Mouse (Mus musculus): ENCODE results near the gene Ptch2.

Gene Ptch2

GRCm38 (mm10) chr4:117095551-117096452 lies at the start of gene Ptch2:
Gene Ptch2, plus strand, starts transcription at chr4:117096075.
- peak; percentile 32 for DNase-seq (ENCODE audit: low read depth, low spot score)

- no peak for DNase-seq (ENCODE audit: low read depth, low spot score)
Measured at GRCm38 (mm10) chr4:117048836-117049235, 47.0 kb upstream of the Ptch2 start.

GRCm38 (mm10) chr4:117049485-117049884 lies 46.4 kb upstream of the Ptch2 start:
- DNase-seq (ENCODE audit: low read depth, low spot score): no peak

DNA sequence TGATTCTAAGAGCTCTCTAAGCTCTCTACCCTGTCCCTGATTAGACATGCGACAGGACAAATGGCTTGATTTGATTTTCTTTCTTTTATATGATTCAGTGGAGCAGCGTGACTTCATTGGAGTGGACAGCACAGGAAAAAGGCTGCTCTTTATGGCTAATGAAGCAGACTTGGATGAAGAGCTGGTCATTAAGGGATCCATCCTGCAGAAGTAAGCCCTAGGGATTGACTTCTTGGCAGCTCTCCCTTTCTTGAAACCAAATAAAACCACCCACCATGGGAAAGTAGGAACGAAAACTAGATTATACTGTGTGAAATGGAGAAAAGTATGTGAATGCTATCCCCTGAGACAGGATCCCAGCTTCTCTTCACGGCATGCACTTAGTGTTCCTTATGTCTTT lies 43.2 kb upstream of the Ptch2 start:
- no peak for DNase-seq (ENCODE audit: low read depth, low spot score)

GRCm38 (mm10) chr4:117053956-117054355 lies 41.9 kb upstream of the Ptch2 start:
- DNase-seq (ENCODE audit: low read depth, low spot score): no peak

DNA sequence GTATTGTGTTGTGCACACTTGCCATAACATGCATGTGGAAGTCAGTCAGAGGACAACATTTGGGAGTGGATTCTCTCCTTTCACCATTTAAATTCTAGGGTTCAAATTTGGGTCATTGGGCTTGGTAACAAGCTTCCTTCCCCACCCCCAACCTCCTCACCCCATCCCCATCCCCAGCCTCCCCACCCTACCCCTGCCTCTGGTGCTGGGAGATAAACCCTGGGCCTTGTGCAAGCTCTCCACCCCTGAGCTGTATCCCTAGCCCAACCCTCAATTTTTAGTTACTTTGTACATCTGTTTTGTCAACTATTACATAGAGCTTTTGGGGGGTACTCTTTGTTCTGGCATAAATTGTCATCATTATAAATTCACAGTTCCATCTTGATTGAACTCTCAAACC lies 39.8 kb upstream of the Ptch2 start:
- DNase-seq (ENCODE audit: low read depth, low spot score): no peak

DNA sequence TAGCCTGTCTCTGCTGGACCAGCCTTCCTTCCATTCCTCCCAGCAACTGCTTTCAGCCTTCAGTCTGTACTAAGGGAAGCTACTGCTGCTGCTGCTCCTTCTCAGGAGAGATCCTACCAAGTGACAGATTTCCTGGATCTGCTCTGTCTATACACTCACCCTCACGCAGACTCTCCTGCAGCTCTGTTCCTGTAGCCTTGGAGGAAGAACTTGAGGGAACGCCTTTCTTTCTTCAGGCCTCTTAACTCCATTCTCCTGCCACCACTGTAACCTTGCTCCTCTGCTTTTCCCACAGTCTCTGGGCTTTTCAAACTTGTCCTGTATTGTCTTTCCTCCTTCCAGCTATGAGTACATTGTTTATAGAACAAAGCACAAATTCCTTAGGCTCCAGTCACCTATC lies 39.4 kb upstream of the Ptch2 start:
- no peak for DNase-seq (ENCODE audit: low read depth, low spot score)

DNA sequence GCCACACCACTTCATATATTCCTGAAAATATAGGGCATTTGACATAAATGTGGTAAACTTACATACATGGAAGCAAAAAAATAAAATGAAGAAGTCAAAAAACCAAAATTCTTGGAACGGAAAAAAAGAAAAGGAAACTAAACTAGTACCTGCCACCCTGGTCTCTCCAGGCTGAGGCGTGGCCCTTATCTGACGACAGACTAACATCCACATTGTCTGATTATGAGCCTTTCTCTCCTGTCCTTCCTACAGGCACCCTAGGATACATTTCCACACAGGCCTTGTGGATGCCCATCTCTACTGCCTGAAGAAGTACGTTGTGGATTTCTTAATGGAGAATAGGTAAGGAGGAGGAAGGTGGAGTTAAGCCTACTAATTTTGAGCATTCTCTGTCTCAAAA lies 37.4 kb upstream of the Ptch2 start:
- DNase-seq (ENCODE audit: low read depth, low spot score): no peak

DNA sequence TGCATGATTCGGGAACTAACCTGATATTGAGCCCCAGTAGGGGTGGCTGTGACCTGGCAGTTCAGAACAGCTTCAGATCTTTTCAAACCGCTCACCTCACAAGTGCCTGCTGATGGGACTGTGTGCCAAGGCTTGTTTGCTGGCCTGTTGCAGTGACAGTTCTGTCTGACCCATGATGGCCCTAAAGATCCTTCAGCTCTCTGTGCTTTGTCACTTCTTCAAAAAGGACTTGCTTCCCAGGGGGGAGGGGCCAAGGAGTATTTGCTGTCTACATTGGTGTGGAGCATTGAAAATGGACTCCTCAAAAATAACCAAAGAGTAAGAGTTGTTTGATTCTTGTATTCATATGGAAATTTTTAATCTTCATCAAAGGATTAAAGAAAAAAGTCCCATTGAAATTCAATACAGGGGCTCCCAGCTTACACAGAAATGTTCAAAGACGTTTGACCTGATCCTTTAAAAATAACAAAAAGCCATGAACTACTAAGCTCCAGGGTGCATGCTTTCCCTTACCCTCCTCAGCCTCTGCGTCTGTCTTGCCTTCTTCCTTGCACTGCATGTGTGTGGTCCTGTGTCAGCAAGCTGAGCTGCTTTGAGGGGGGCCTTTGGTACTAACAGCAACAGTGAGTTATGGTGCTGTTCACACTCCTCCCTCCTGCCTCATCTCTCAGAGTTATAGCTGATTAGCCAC lies 33.0 kb upstream of the Ptch2 start:
- no peak for DNase-seq (ENCODE audit: low read depth, low spot score)

DNA sequence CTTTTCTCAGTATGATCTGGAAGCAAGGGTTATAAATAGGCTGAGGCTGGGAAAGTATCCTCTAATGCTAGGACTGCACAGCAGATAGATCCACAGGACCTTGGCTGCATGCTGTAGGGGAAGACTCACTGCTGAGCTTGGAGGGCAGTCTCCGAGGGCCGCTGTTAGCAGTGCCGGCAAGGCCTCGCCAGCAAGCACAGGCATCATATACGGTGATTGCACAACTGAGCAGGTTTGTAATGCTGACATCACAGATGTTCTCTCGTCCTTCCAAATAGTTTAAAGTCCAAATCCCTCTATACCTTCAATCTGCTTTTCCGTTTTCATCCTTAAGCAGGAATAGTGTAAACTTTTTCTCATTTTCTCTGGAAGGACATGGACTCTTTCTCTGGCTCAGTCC lies 27.8 kb upstream of the Ptch2 start:
- DNase-seq (ENCODE audit: low read depth, low spot score): no peak

DNA sequence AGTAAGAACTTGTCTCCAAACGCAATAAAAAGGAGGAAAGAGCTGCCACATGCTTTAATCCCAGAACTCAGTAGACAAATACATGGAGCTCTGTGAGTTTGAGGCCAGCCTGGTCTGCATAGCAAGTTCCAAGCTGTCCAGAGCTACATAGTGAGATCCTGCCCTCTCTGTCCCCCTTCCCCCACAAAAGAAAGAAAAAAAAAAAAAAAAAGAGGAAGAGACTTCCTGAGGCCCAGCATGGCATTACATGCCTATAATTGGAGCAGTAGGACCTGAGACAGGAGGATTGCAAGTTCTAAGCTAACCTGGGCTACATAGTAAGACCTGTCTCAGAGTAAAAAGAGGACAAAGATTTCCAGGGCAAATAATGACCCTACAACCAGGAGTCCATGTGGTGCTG lies 26.2 kb upstream of the Ptch2 start:
- no peak for DNase-seq (ENCODE audit: low read depth, low spot score)

GRCm38 (mm10) chr4:117070624-117071023 lies 25.3 kb upstream of the Ptch2 start:
- DNase-seq (ENCODE audit: low read depth, low spot score): no peak

GRCm38 (mm10) chr4:117071183-117071582 lies 24.7 kb upstream of the Ptch2 start:
- DNase-seq (ENCODE audit: low read depth, low spot score): no peak

DNA sequence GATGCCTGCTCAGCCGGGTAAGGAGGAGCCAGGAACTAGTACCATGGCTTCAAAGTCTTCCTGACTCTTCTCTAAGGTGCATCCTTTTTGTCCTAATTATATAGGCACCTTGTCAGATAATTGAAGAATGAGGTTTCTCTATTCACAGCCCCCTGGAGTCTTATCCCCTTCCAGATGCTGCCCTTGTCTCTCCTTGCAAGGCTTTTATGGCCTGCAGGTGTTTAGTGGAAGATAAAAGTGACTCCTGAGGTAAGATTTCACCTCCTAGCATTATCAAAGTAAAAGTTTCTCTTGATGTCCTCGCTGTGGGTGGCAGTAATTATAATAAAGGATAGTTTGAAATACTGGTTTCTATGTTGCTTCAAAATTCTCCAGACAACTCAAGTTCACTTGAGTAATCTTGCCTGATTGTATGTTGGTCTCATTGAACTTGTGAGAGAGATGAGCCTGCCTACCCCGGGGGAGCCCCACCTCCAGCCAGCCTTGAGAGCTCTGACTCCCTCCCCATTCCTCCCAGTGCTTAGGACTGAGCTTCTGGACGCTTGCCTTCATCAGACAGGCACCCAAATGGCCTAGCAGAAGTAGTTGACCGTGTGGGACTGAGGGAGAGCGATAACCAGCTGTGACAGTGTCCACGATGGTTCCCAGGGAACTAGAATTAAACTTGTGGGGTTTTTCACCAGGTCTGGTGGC lies 7.8 kb upstream of the Ptch2 start:
- DNase-seq (ENCODE audit: low read depth, low spot score): no peak

DNA sequence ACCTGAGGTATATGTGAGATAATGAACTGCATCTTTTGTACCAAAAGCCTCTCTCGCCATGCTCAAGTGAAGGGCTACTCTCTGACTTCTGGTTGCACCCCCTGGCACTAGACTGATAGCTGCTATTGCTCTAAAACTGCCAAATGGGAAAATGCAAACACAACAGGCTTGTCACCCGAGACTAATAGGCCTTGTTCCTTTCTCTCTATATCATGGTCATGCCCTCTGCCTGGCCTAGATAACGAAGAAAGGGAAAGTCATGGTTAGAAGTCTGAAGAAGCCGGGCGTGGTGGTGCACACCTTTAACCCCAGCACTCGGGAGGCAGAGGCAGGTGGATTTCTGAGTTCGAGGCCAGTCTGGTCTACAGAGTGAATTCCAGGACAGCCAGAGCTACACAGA lies 5.3 kb upstream of the Ptch2 start:
- DNase-seq (ENCODE audit: low read depth, low spot score): no peak

GRCm38 (mm10) chr4:117094626-117095361 lies 1.1 kb upstream of the Ptch2 start:
- DNase-seq (ENCODE audit: low read depth, low spot score): no peak

GRCm38 (mm10) chr4:117096666-117097065 lies 791 bp downstream of the Ptch2 start:
- no peak for DNase-seq (ENCODE audit: low read depth, low spot score)

- DNase-seq (ENCODE audit: low read depth, low spot score): no peak
Measured at GRCm38 (mm10) chr4:117097969-117098763, 2.3 kb downstream of the Ptch2 start.

GRCm38 (mm10) chr4:117098764-117099036 lies 2.8 kb downstream of the Ptch2 start:
- no peak for DNase-seq (ENCODE audit: low read depth, low spot score)

DNA sequence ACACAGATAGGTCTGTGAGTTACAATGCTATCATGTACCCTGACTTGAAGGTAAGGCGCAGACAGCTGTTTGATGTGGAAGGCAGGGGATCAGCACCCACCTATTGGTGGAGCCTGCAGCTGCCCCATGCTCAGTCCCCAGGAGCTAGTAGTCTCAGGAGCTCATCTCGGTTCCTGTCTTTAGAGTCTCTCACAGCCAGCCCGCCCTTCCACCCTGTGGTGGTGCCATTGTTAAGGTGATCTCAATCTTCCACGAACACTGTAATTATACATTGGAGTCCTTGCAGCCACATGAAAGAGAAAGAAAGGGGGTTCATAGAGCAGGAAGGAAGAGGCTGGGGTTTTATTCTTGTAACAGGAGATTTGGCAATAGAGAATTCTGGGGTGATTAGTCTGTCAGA lies 4.2 kb downstream of the Ptch2 start:
- DNase-seq (ENCODE audit: low read depth, low spot score): no peak

- DNase-seq (ENCODE audit: low read depth, low spot score): no peak
Measured at GRCm38 (mm10) chr4:117101218-117101617, 5.3 kb downstream of the Ptch2 start.
